Mouse (Mus musculus): Measurements from ENCODE around the gene Mbnl2.
A peak's percentile ranks its signal among the peaks of the same experiment; 100 is the strongest.

Mbnl2 gene

DNA sequence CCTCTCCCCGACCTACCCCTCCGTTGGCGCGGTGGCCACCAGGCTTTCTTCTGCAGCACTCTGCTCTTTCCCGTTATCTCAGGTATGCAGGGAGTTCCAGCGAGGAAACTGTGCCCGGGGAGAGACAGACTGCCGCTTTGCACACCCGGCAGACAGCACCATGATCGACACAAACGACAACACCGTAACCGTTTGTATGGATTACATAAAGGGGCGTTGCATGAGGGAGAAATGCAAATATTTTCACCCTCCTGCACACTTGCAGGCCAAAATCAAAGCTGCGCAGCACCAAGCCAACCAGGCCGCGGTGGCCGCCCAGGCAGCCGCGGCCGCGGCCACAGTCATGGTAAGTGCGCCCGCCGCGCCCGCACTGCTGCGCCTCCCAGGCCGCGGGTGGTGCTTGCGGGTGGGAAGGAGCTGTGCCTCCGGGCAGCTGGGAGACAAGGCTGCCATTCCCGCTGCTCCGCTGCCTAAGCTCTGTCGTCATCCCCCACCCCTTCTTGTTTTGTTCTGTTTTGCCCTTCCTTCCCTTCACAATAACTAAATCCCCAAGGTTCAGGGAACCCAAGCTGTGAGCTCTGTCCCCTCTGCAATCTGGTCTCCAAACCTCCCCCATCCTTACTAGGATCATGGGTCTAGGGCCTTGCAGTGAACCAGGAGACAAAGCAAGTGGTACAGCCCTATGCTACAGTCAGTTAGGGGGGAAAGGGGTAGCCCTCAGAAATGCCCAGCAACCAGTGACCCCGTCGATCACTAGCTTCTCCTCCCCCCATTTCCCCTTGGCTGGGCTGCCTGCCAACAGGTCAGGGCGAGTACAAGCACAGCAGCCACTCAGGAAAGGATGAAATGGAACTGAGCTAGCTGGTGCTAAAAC lies 113.6 kb downstream of the Mbnl2 start:
- peak; percentile 66 for DNase-seq

DNA sequence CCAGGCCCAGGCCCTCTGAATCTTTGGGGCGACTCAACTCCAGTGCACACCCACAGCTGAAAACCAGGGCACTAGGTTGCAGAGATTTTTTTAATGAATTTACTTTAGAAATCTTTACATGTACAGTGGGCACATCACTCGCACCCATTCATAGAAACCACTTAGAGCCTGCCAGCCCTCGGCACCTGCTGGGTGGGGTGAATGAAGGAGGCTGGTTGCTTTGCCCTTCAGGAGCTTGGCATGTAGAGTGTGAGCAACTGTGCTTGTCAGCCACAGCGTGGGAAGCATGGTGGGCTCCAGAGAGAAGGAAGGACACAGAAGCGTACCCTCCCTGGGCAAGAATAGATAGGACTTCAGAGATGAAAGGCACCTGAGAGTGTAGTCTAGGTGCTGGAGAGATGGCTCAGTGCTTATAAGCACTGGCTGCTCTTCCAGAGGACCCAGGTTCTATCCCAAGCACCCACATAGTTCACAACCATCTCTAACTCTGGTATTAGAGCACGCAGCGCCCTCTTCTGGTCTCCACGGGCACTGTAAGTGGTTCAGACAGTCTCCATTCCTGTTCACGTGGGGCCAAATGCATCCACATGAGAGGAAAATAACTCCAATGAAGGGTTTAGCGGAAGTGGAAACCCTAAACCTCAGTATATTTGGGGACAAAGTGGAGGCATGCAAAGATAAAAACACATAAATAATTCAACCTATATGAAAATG lies 114.9 kb downstream of the Mbnl2 start:
- DNase-seq: no peak

DNA sequence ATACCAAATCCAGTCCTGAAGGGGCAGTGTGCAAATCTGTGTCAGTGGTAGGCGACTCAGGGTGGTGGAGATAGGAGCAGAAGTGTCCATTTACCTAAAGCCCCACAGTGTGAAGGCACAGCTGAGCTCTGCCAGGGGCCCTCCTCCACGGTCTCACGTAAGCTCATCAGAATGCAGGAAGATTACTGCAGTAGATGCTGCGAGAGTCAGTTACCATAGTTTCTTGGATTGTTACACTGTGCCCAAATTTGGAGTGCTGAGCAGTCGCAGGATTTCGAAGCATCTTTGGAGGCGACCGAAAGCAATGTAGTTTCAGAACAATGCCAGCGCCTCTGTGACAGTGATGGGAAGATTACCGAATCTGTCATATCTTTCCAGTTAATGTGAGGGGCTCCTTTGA lies 116.2 kb downstream of the Mbnl2 start:
- DNase-seq: no peak

DNA sequence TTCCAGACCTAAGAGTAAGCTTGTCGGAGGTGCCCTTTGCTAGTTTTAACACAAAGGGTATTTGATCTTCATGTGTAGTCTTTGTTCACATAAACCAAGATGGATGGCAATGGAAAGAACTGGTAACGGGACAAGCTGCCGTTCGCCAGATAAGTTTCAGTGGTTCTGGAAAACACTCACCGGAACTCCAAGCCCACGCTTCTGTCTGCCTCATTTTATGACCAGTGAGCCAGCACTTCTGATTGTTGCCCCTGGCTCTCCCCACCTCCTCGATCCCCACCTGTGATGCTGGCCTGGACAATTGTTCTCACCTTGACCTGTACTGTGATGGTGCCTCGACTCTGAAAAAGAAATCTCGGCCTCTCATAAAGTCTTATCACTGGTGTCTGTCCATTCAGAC lies 117.0 kb downstream of the Mbnl2 start:
- DNase-seq: no peak

DNA sequence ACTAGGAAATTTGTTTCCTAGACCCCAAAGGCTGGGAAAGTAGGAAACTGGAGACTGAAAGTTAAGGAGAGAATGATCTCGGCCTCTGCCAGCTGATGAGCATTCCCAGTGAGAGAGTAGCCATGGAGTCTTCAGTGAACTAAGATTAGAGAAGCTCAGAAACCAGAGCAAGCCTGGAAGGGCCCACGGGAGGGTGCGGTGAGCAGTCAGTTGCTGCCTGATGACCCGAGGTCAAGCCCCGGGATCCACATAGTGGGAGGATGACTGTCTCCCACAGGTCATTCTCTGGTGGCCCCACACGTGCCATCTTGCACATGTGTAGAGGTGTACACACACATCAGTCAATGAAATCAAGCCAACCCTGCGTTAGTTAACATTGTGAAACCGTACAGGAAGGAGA lies 118.0 kb downstream of the Mbnl2 start:
- DNase-seq: no peak

DNA sequence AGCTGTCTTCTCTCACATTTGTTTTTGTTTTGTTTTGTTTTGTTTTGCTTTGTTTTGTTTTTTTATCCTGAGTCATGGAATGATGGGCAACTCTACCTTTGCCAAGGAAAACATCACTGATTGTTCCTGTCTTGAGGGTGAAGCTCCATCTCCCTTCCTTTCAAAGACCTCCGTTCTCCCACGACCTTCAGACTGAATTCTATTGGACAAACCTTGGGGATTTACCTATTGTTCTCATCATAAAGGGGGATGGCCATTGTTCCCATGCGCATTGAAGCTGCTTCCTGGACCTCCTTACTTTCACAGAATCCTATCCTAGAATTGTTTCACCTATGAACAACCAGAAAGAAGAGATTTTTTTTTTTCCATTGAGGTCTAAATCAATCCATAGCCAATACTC lies 118.7 kb downstream of the Mbnl2 start:
- no peak for DNase-seq

DNA sequence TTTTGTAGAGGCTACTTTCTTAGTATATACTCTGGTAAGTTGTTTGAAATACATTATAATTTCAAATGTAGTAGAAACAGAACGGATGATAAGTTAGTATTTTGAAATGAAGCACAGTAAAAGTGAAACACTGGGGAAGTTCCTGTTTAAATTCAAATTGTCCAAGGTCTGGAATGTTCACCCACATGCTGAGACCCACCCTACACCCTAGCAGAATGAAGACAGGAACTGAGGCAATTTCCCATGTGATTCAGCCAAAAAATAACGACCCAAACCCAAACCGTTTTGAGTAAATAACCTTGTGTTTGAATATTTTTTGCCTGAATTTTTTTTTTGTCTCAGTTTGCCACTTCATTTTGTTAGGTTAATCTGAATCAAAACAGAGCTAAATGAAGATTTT lies 119.4 kb downstream of the Mbnl2 start:
- DNase-seq: no peak

DNA sequence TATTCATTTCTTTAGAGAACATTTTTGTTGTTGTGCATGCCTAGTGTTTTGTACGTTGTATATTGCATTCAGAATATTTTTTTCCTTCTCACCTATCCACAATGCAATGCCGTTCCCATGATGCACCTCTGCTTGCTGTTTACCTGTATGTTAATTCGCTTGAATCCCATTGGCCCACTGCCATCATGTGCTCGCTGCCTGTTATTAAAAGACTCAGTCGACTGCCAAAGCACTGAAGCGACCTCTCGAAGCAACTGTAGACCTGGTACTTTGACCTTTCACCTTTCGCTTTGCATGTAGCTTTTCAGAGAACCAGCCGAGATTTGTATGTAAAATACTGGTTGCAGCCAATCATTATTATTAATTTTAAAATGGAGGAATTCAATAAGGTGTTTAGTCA lies 120.0 kb downstream of the Mbnl2 start:
- no peak for DNase-seq

DNA sequence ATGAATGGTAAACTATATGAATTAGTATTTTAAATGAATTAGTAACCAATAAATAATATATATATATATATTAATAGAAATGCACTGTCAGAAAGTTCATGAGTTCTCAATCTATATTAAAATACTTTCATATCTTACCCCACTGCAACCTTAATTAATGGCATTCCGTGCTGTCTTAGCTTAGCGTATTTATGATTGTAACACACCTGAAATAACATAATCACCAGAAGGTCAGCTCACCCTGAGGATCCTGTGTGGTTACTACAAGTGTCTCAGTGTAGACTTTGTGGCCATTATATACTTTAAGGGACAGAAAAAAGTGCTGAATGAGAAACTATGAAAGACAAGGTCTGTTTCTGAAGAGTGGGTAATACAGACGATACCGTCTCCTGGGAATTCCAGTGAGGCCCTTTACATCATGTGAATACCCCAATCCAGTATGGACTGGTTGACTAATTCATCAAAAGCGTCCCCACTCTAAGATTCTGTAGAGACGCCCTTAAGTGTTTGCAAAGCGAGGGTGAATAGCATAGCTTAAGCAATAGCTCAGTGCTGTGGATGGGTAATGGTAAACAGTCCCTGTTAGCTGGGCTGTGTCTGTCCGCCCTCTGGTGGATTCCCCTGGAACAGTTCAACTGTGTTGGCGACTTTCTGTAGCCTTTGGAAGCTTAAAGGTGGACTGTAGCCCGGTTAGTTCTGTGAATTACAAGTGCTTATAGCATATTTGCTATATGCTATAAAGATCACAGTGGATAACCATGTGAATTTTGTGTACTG lies 122.6 kb downstream of the Mbnl2 start:
- DNase-seq: peak; percentile 77

DNA sequence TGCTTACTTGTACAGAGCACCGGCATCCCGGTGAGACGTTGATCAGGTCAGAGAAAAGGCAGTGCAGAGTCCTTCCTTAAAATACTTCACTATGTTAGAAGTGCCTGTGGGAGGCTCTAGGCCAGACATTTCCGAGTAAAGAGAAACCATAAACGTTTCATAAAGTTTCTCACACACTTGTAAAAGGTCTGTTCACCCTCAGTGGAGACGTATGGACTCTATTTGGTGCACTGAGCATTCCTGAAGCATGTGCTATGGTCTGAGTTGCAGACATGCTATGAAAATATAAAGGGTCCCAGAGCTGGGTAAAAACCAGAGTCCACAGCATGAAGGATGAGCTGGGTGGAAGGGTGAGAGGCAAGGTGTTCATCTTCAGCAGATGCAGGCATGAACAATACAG lies 124.1 kb downstream of the Mbnl2 start:
- no peak for DNase-seq

DNA sequence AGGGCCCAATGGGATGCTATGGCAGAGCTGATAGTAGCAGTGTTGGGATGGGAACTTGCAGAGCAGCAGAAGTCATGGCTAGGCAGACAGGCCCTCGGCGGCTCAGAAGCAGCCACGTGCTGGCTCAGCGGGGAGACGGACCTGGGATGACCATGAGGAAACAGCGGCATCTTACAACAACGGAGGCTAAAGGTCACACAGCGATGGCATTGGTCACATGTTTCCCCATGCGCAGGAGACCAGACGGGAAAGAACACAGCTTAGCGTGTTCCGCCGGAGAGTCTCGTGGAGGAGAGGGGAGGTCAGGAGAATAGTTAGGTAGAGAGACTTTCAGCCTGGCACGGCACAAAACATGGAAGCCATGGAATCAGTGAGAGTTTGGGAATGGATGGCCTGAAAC lies 125.7 kb downstream of the Mbnl2 start:
- no peak for DNase-seq

DNA sequence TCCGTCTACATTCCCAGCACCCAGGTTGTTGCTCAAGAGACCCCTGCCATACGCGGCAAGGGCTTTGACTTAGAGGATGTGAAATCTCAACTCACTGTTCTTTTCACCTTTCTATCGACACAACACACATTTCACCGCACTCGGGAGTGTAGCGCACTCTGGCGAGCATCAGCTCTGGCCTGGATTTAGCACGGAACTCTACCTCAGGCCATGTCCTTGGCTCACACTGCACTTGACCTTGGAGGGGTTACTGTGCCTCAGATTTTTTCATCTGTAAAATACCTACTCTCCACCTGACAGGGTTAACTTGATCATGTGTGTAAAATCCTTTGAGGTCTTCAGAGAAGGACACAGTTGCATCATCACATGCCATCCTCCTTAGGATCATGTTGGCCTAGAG lies 127.2 kb downstream of the Mbnl2 start:
- no peak for DNase-seq

DNA sequence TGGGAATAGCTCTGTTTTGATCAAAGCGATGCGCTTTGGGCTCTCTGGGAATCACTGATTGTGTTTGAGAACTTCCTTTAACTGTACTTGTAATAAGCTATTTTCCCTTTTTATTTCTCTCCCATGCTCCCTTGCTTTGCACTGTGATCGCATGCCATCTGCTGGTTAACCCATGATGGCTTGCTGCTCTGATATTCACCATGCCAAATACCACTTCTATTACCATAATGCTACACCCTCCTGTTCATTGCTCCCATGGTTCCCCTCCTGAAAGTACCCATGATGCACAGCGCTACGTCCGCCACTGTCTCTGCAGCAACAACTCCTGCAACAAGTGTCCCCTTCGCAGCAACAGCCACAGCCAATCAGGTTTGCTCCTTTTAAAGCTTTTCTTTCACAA lies 128.9 kb downstream of the Mbnl2 start:
- DNase-seq: no peak

DNA sequence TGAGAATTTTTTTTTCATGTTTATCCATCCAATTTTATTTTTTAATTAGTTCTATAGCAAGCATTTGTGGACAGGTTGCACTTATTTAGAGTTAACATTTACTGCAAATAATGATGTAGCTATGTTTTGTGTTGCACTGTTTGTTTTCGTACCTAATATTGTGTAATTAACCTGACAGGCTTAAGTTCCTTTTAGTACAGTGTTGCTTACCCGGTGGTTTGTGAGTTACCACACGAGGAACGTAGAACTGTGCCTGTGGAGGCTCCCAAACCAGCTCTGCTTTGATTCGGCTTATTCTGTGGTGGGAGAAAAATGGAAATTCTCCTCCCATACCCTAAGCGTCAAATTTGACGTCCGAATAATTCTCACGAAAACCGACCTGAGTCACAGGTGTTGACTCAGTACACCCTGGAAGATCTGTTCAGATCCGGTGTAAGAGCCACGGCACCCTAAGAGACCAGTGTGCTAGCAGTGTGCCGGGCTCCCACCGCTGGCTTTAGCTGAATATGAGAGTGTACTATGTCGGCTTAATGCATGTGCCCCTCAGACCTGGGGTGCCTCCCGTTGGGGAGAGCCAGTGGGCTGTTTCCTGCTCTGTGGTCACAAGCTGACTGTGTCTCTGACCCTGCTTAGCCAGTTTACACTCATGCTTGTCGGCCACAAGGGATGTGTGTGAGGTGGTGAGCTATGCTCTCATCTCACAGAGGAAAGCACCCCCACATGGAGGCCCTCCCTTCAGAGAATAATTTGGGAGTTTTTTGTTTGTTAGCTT lies 129.5 kb downstream of the Mbnl2 start:
- DNase-seq: no peak

DNA sequence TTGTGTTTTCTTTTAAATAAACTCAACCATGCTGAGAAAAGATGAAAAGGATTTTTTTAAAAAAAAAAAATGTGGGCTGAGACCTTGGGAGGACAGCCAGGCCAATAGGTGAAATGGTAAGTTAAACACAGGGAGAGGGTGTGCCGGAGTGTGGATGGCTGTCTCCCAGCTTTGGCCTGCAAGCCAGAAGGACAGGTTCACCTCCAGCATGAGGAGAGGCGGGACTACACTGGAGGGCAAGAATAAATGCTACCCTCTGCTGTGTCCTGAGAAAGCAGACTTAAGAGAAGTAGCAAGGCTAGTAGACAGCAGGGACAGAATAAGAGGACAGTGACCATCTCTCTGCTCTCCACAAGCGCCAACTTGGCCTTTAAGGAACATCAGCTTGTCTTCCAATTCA lies 130.1 kb downstream of the Mbnl2 start:
- no peak for DNase-seq

DNA sequence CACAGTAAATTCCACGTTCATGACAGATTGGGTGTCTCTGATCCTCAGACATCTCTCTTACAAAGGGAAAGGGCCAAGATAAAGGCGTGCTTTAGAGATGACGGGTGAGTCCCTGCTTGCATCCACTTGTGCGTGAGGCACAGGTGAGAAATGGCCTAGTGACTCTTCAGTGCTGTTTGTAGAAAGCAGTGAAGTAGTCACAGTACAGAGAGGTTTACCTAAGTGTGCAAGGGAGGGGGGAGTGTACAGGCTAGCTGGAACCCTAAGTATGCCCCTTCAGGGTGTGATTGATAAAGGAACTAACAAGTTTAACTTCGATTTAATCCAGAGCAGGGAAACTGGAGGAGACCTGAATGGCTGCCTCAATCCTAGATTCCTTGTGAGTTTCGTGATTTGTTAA lies 130.8 kb downstream of the Mbnl2 start:
- DNase-seq: no peak

DNA sequence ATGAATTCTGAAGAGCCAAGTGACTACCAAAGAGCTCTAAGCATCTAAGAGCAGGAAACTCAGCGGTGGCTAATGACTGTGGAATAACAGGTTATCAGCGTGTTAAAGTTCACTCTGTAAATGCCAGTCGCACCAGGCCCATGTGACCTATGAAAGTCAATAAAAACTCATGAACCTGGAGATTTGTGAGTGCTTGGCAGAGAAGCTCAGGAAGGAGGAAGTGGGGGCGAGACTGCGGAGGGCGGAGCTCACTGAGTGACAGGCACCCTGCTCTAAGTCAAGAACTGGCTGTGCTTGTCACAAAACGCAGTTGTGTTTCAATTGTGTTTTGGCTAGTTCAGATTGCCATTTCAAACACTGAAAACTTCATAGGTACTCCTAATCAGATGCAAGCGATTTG lies 131.4 kb downstream of the Mbnl2 start:
- no peak for DNase-seq

DNA sequence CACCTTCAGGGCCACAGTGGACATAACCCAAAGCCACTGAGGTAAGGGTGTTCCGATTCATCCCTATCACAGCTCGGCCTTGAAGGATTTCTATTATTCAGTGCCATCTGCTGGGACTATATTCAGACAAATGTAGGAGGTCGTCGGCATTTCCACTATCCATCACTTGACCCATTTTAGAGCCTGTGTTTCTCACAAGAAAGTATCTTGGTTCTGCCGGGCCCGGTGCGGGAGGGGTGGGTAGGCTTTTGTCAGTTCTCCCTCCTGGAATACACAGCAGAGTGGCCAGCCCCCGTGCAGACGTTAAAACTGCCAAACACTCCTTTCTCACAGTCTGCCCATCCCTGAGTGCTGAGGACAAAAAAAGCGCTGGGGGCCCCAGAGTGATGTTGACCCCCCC lies 134.4 kb downstream of the Mbnl2 start:
- no peak for DNase-seq

DNA sequence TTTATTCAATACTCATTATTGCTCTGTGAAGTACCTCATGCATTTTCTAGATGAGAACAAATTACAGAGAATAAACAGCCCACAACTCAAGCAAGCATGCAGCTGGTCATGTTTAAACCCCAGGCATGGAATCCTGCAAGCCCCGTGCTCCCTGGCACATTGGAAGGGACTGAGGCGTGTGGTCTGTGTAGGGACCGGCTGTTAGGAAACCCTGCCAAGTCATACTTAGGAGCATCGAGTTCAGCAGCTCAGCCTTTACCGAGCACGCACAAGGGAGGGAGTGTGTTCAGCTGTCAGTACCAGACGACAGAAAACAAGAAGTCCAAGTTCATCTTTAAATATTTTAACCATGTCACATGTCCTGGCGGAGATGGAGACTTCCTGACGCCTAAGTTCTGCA lies 141.4 kb downstream of the Mbnl2 start:
- peak; percentile 37 for DNase-seq

DNA sequence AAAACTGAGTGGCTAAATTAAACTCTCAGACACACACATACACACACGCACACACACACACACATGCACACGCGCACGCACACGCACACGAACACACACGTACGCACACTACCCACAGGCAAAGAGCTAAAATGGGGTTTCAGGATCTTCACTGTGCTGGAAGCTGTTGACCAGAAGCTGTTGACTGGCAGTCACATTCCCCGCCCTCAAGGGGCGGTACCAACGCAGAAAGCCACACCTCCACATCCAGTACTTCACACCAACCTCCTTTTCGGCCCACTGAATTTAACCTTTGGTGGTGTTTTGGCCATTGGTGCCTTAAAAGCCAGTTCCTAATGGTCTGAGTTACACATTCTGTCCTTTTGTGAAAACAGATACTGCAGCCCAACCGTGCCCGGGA lies 143.5 kb downstream of the Mbnl2 start:
- no peak for DNase-seq

DNA sequence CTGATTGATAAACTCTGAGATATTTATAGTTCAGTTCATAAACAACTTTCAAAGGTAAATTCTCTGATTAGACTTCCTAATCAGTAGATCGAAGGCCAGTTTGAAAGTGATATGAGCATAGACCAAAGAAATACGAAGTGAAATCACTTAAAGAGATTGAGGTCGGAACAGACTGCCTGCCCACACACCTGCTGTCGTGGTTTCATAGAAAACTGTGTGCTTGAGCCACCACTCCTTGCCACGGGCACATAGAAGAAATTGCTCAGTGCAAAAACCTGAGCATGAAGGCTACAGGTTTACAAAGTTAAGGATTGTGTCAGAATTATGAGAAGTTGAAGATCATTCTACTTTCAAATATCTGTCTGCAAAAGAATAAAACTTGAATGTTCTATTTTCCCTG lies 153.0 kb downstream of the Mbnl2 start:
- DNase-seq: no peak

DNA sequence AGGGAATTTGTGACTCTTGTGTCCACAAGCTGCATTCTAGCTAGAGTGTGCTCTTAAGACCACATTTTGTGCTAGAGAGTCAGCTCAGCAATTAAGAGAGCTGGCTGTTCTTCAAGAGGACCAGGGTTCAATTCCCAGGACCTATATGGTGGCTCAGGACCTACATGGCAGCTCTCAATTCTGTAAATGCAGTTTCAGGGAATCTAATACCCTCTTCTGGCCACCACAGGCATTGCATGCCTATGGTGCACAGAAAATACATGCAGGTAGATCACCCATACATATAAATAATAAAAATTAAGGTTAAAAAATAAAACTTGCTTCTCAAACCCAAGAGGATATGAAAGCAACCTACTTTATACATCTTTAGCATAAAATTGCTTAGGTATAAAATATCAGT lies 157.3 kb downstream of the Mbnl2 start:
- no peak for DNase-seq

DNA sequence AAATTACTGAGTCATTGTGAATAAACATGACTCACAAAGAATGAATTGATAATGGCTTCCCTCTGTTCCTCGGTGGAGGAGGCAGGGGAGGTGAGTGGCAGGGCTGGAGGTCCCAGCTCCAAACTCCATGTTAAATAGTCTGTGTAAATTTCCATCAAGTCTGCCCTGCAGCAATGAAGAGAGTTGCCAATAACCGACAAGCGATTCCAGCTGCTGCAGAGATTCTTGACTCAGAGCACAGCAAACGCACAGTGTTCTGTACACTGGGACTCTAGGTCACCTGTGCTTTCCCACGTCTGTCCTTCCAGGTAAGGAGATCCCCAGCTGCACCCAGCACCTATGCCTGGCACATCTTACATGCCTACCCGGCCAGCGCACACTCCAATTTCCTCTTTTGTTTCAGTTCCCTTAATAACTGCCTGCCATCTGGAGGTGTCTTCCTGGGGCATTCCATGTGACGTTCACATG lies 158.5 kb downstream of the Mbnl2 start:
- no peak for DNase-seq

Data from cerebellum, adult 9-11 months (tissue).